Mouse (Mus musculus) midbrain, embryonic 16.5 days (tissue): ENCODE data around the gene Eme1. TPM values are rescaled to one million over a fixed set of nuclear protein-coding genes. Genes with fewer than 3 reads are reported as not detected.
"Not testable (repeated sequence)": the region's sequence is repeated elsewhere in the genome, so short reads cannot be mapped to it uniquely, and the experiment has no call there.

Experiments used
- ATAC-seq: fragments of 200-750 bp; cut with Nextera tagmentation; 2 replicates; pipeline ENCODE4 v1.8.0; 2017; ENCODE audit warnings: moderate TSS enrichment
- H3K27ac ChIP-seq: fragments of 300-500 bp; sonication (generic); 2 replicates; pipeline ENCODE4 v1.5.1; 2014; ENCODE audit warnings: mild to moderate bottlenecking, low read length, mixed read lengths
- H3K27me3 ChIP-seq: fragments of 300-500 bp; sonication (generic); 2 replicates; pipeline ENCODE4 v1.6.1; 2014; ENCODE audit warnings: low read depth, low read length, mixed read lengths; ENCODE audit not compliant: control insufficient read depth, insufficient read depth
- H3K36me3 ChIP-seq: fragments of 300-500 bp; sonication (generic); 2 replicates; pipeline ENCODE4 v1.6.1; 2014; ENCODE audit warnings: mild to moderate bottlenecking, low read length, moderate library complexity, mixed read lengths; ENCODE audit not compliant: control insufficient read depth, insufficient read depth
- H3K4me1 ChIP-seq: fragments of 300-500 bp; sonication (generic); 2 replicates; pipeline ENCODE4 v1.6.1; 2014; ENCODE audit warnings: mild to moderate bottlenecking, low read length, mixed read lengths; ENCODE audit not compliant: control insufficient read depth, insufficient read depth
- H3K4me2 ChIP-seq: fragments of 300-500 bp; sonication (generic); 2 replicates; pipeline ENCODE4 v1.6.1; 2014; ENCODE audit warnings: mild to moderate bottlenecking, low read length, mixed read lengths
- H3K4me3 ChIP-seq: fragments of 300-500 bp; sonication (generic); 2 replicates; pipeline ENCODE4 v1.5.1; 2014; ENCODE audit warnings: low read depth, mild to moderate bottlenecking, low read length, moderate library complexity, mixed read lengths
- H3K9ac ChIP-seq: fragments of 300-500 bp; sonication (generic); 2 replicates; pipeline ENCODE4 v1.6.1; 2014; ENCODE audit warnings: low read depth, low read length, mixed read lengths
- H3K9me3 ChIP-seq: fragments of 300-500 bp; sonication (generic); replicated peaks from 2 replicates; pipeline ENCODE4 v1.6.1; 2014; ENCODE audit warnings: mild to moderate bottlenecking, low read length, mixed read lengths; ENCODE audit not compliant: control insufficient read depth, poor library complexity, severe bottlenecking
- WGBS: fragments of 180-500 bp; shearing (Covaris S2); extraction: QIAGEN DNeasy Blood & Tissue Kit; methylation state at CpG from one replicate; pipeline ENCODE4 v1.1.7; 2014; 5-methylcytosine and 5-hydroxymethylcytosine counted together
- polyA plus RNA-seq: library from polyadenylated mRNA; unstranded; fragments of >200 nt; fragmentation: Nextera tagmentation; extraction: Ambion mirVana; gene quantifications from 2 replicates; pipeline ENCODE4 v1.2.1, GENCODE M21; 2015

The Eme1 gene
- polyA plus RNA-seq, 1 experiment from 2014 or later: 2.2 TPM

- H3K9me3 ChIP-seq: no peaks in the 10 kb centered on the region
- no peak overlapping the region for H3K4me3 ChIP-seq
- WGBS: 96% methylated on average over 6 of the region's 6 CpGs
- no peak overlapping the region for H3K9ac ChIP-seq
- no peak overlapping the region for H3K4me2 ChIP-seq
- H3K27ac ChIP-seq: no peak overlapping the region
- H3K4me1 ChIP-seq: no peaks in the 10 kb centered on the region
- no peak for ATAC-seq
- peaks cover 37% of the 10 kb centered on the region for H3K36me3 ChIP-seq
- H3K27me3 ChIP-seq: no peaks in the 10 kb centered on the region
Observed at GRCm38 (mm10) chr11:94665281-94665680, 11.5 kb upstream of the Eme1 start.

- WGBS: 66% methylated on average over 1 of the region's 1 CpGs
- no peaks in the 10 kb centered on the region for H3K9me3 ChIP-seq
- H3K27me3 ChIP-seq: no peaks in the 10 kb centered on the region
- no peak for ATAC-seq
- peaks cover 21% of the 10 kb centered on the region for H3K36me3 ChIP-seq
- H3K4me2 ChIP-seq: no peak overlapping the region
- H3K27ac ChIP-seq: no peak overlapping the region
- H3K9ac ChIP-seq: no peak overlapping the region
- H3K4me3 ChIP-seq: no peak overlapping the region
- no peaks in the 10 kb centered on the region for H3K4me1 ChIP-seq
Observed at GRCm38 (mm10) chr11:94661344-94661743, 7.6 kb upstream of the Eme1 start.

GRCm38 (mm10) chr11:94652973-94653372 lies 791 bp downstream of the Eme1 start:
- H3K36me3 ChIP-seq: 0 out of 2 replicates have a peak, but pooled peaks cover 2% of the 10 kb centered on the region
- H3K4me2 ChIP-seq: peak overlapping the region; percentile 83
- no peak for ATAC-seq
- H3K4me1 ChIP-seq: peaks cover 13% of the 10 kb centered on the region
- no peak overlapping the region for H3K27ac ChIP-seq
- H3K9me3 ChIP-seq: no peaks in the 10 kb centered on the region
- H3K9ac ChIP-seq: no peak overlapping the region
- H3K27me3 ChIP-seq: no peaks in the 10 kb centered on the region
- WGBS: 50% methylated on average over 8 of the region's 8 CpGs
- peak overlapping the region; percentile 52; the same call in 1 of the 2 replicates for H3K4me3 ChIP-seq

DNA sequence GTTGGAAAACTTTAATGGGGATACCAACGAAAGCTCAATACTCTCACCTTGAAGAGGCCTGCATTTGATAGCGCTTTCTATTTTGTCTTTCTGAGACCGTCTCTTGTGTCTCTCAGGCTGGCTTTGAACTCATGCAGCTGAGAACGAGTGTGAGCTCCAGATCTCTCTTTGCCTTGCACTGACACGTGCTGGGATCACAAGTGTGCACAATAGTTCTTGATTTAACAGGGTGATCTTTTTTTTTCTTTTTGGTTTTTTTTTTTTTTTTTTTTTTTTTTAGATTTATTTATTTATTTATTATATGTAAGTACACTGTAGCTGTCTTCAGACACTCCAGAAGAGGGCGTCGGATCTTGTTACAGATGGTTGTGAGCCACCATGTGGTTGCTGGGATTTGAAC lies 2.5 kb downstream of the Eme1 start:
- not testable (repeated sequence) for ATAC-seq, H3K27ac ChIP-seq, H3K9ac ChIP-seq, H3K27me3 ChIP-seq, H3K4me2 ChIP-seq, H3K9me3 ChIP-seq, H3K4me3 ChIP-seq
- 98% methylated on average over 5 of the region's 7 CpGs for WGBS
- peaks cover 10% of the 10 kb centered on the region; the same call in 1 of the 2 replicates for H3K36me3 ChIP-seq
- H3K4me1 ChIP-seq: peaks cover 13% of the 10 kb centered on the region

DNA sequence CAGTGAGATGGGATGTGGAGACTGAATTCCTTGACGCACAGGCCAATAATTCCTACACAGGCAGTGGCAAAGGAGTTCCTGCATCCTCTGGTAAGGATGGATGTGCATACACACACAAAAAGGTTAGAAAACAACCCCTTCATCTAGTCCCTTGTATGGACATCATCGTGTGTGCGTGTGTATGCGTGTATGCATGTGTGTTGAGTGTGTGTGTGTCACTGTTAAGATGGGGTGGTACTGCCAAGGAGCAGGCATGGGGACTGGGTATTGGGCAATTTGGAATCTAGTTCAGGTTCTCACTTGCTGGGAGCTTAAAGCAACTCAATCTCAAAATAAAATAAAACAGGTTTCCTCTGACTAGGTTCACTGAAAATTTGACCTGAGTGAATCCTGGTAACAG lies 7.3 kb downstream of the Eme1 start:
- Histone ChIP-seq H3K4me2 (no peak overlapping the region), H3K9me3 (no peaks in the 10 kb centered on the region), H3K9ac (no peak overlapping the region), H3K4me3 (no peak overlapping the region), H3K27ac (no peak overlapping the region), H3K27me3 (no peaks in the 10 kb centered on the region), H3K4me1 (no peaks in the 10 kb centered on the region), H3K36me3 (peaks cover 33% of the 10 kb centered on the region)
- 96% methylated on average over 4 of the region's 4 CpGs for WGBS
- no peak for ATAC-seq

GRCm38 (mm10) chr11:94644461-94645219 lies 9.1 kb downstream of the Eme1 start:
- Histone ChIP-seq H3K27ac (no peak overlapping the region), H3K4me1 (no peaks in the 10 kb centered on the region), H3K4me3 (no peak overlapping the region), H3K36me3 (peaks cover 46% of the 10 kb centered on the region), H3K4me2 (no peak overlapping the region), H3K27me3 (no peaks in the 10 kb centered on the region), H3K9ac (no peak overlapping the region), H3K9me3 (no peaks in the 10 kb centered on the region)
- ATAC-seq: no peak
- 94% methylated on average over 8 of the region's 8 CpGs for WGBS

GRCm38 (mm10) chr11:94634431-94634830 lies 19.3 kb downstream of the Eme1 start:
- Histone ChIP-seq H3K4me2 (no peak overlapping the region), H3K4me3 (no peak overlapping the region), H3K27ac (no peak overlapping the region), H3K4me1 (peaks cover 6% of the 10 kb centered on the region), H3K36me3 (peaks cover 53% of the 10 kb centered on the region), H3K27me3 (no peaks in the 10 kb centered on the region), H3K9me3 (no peaks in the 10 kb centered on the region), H3K9ac (no peak overlapping the region)
- WGBS: 92% methylated on average over 5 of the region's 5 CpGs
- ATAC-seq: no peak

DNA sequence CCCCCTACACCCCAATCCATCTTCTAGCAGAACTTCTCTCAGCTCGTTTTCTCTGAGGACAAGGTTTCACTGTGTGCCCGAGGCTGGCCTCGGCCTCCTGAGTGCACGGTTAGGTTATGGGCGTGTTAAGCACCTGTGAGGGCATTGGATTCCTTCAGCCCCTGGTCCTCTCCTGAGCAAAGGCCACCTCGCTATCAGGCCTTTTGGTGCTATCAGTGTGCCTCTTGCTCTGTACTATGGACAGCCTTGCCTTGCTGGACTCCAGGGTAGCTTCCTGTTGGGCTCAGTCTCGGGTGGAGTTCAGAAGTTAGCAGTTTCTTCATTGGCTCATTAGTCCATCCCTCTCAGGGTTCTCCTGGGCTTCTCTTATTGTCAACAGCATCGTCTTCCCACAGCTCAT lies 20.8 kb downstream of the Eme1 start:
- peaks cover 6% of the 10 kb centered on the region for H3K4me1 ChIP-seq
- peaks cover 42% of the 10 kb centered on the region for H3K36me3 ChIP-seq
- no peak overlapping the region for H3K27ac ChIP-seq
- H3K4me2 ChIP-seq: no peak overlapping the region
- H3K9me3 ChIP-seq: no peaks in the 10 kb centered on the region
- 92% methylated on average over 8 of the region's 8 CpGs for WGBS
- H3K9ac ChIP-seq: no peak overlapping the region
- no peak for ATAC-seq
- no peak overlapping the region for H3K4me3 ChIP-seq
- no peaks in the 10 kb centered on the region for H3K27me3 ChIP-seq

GRCm38 (mm10) chr11:94631969-94632368 lies 21.8 kb downstream of the Eme1 start:
- 97% methylated on average over 5 of the region's 5 CpGs for WGBS
- no peaks in the 10 kb centered on the region for H3K9me3 ChIP-seq
- peaks cover 34% of the 10 kb centered on the region for H3K36me3 ChIP-seq
- no peak for ATAC-seq
- H3K4me1 ChIP-seq: peaks cover 6% of the 10 kb centered on the region
- H3K9ac ChIP-seq: no peak overlapping the region
- H3K4me2 ChIP-seq: no peak overlapping the region
- no peaks in the 10 kb centered on the region for H3K27me3 ChIP-seq
- H3K27ac ChIP-seq: no peak overlapping the region
- H3K4me3 ChIP-seq: no peak overlapping the region
